Mouse (Mus musculus) liver, embryonic 16.5 days (tissue): Measurements from ENCODE around the gene Ppdpf. TPM values are rescaled to one million over a fixed set of nuclear protein-coding genes. Genes with fewer than 3 reads are reported as not detected.

ENCODE experiments used
- ATAC-seq: fragments of 200-750 bp; cut with Nextera tagmentation; 2 replicates; pipeline ENCODE4 v1.8.0; 2017; ENCODE audit warnings: low read depth, mild to moderate bottlenecking, moderate number of reproducible peaks, moderate library complexity
- H3K27ac ChIP-seq: fragments of 300-500 bp; sonication (generic); 2 replicates; pipeline ENCODE4 v1.5.1; 2014; ENCODE audit warnings: mild to moderate bottlenecking, low read length
- H3K27me3 ChIP-seq: fragments of 300-500 bp; sonication (generic); 2 replicates; pipeline ENCODE4 v1.6.1; 2014; ENCODE audit warnings: low read depth, low read length, mixed read lengths; ENCODE audit not compliant: control insufficient read depth, insufficient read depth
- H3K36me3 ChIP-seq: fragments of 300-500 bp; sonication (generic); 2 replicates; pipeline ENCODE4 v1.6.1; 2014; ENCODE audit warnings: mild to moderate bottlenecking; ENCODE audit not compliant: control insufficient read depth, insufficient read depth
- H3K4me1 ChIP-seq: fragments of 300-500 bp; sonication (generic); 2 replicates; pipeline ENCODE4 v1.6.1; 2014; ENCODE audit warnings: low read depth, low read length, mixed read lengths; ENCODE audit not compliant: control insufficient read depth
- H3K4me2 ChIP-seq: fragments of 300-500 bp; sonication (generic); 2 replicates; pipeline ENCODE4 v1.6.1; 2014; ENCODE audit warnings: low read depth, low read length, mixed read lengths
- H3K4me3 ChIP-seq: fragments of 300-500 bp; sonication (generic); 2 replicates; pipeline ENCODE4 v1.5.1; 2014; ENCODE audit warnings: low read depth, mild to moderate bottlenecking, low read length
- H3K9ac ChIP-seq: fragments of 300-500 bp; sonication (generic); 2 replicates; pipeline ENCODE4 v1.6.1; 2014; ENCODE audit warnings: low read depth, low read length
- H3K9me3 ChIP-seq: fragments of 300-500 bp; sonication (generic); replicated peaks from 2 replicates; pipeline ENCODE4 v1.6.1; 2016; ENCODE audit warnings: low read length; ENCODE audit not compliant: control insufficient read depth
- WGBS: fragments of 180-500 bp; shearing (Covaris S2); extraction: QIAGEN DNeasy Blood & Tissue Kit; methylation state at CpG from one replicate; pipeline ENCODE4 v1.1.7; 2014; ENCODE audit not compliant: insufficient replicate concordance; 5-methylcytosine and 5-hydroxymethylcytosine counted together
- polyA plus RNA-seq: library from polyadenylated mRNA; unstranded; fragments of >200 nt; fragmentation: Nextera tagmentation; extraction: Ambion mirVana; gene quantifications from 2 replicates; pipeline ENCODE4 v1.2.1, GENCODE M21; 2015

Gene Ppdpf
- polyA plus RNA-seq, 1 experiment from 2014 or later = 94.4 TPM

- no peak for ATAC-seq
- H3K9ac ChIP-seq = no peak overlapping the region
- H3K27ac ChIP-seq = no peak overlapping the region
- H3K9me3 ChIP-seq = no peaks in the 10 kb centered on the region
- 85% methylated on average over 17 of the region's 17 CpGs for WGBS
- peaks cover 15% of the 10 kb centered on the region for H3K4me1 ChIP-seq
- H3K27me3 ChIP-seq = no peaks in the 10 kb centered on the region
- peaks cover 15% of the 10 kb centered on the region for H3K36me3 ChIP-seq
- no peak overlapping the region for H3K4me2 ChIP-seq
- no peak overlapping the region for H3K4me3 ChIP-seq
These were observed 50.4 kb downstream of the Ppdpf start for GRCm38 (mm10) chr2:181237251-181238014.

GRCm38 (mm10) chr2:181238091-181238610, 51.1 kb downstream of the Ppdpf start:
- H3K4me3 ChIP-seq = no peak overlapping the region
- 78% methylated on average over 10 of the region's 10 CpGs for WGBS
- H3K27me3 ChIP-seq = no peaks in the 10 kb centered on the region
- no peak overlapping the region for H3K9ac ChIP-seq
- H3K27ac ChIP-seq = no peak overlapping the region
- H3K4me1 ChIP-seq = peaks cover 15% of the 10 kb centered on the region
- no peak overlapping the region for H3K4me2 ChIP-seq
- ATAC-seq = no peak
- H3K9me3 ChIP-seq = no peaks in the 10 kb centered on the region
- H3K36me3 ChIP-seq = peaks cover 15% of the 10 kb centered on the region

Other genes with a start within 250 kb of the Ppdpf start
- 1.1 and 1.6 TPM in 2 replicates for gene Nkain4, start 232.5 kb upstream of the Ppdpf start, polyA plus RNA-seq
- gene Arfgap1, start 220.0 kb upstream of the Ppdpf start, polyA plus RNA-seq = 32.7 and 33.2 TPM in 2 replicates
- gene Col20a1, start 200.7 kb upstream of the Ppdpf start, polyA plus RNA-seq = 0.04 and 0.09 TPM in 2 replicates
- gene Chrna4, start 143.7 kb upstream of the Ppdpf start, polyA plus RNA-seq = 0.79 and 1.4 TPM in 2 replicates
- 0.16 and 0.32 TPM in 2 replicates for gene Kcnq2, start 51.9 kb upstream of the Ppdpf start, polyA plus RNA-seq
- gene Eef1a2, start 30.2 kb upstream of the Ppdpf start, polyA plus RNA-seq = not detected in 2 replicates
- 0.15 and 0.27 TPM in 2 replicates for gene Ptk6, start 15.5 kb downstream of the Ppdpf start, polyA plus RNA-seq
- gene Srms, start 25.9 kb downstream of the Ppdpf start, polyA plus RNA-seq = 0.51 and 0.54 TPM in 2 replicates
- gene Fndc11, start 32.8 kb downstream of the Ppdpf start, polyA plus RNA-seq = 0.15 and 0.33 TPM in 2 replicates
- gene Helz2, start 54.8 kb downstream of the Ppdpf start, polyA plus RNA-seq = 2.6 and 3.2 TPM in 2 replicates
- gene Gmeb2, start 100.8 kb downstream of the Ppdpf start, polyA plus RNA-seq = 9.4 and 9.8 TPM in 2 replicates
- gene Stmn3, start 127.3 kb downstream of the Ppdpf start, polyA plus RNA-seq = 0.08 and 0.32 TPM in 2 replicates
- gene Rtel1, start 132.5 kb downstream of the Ppdpf start, polyA plus RNA-seq = 19.7 and 21.0 TPM in 2 replicates
- 8.8 and 10.5 TPM in 2 replicates for gene Zgpat, start 177.7 kb downstream of the Ppdpf start, polyA plus RNA-seq
- gene Arfrp1, start 178.2 kb downstream of the Ppdpf start, polyA plus RNA-seq = 17.1 and 20.7 TPM in 2 replicates
- 4.7 and 6.3 TPM in 2 replicates for gene Lime1, start 192.8 kb downstream of the Ppdpf start, polyA plus RNA-seq